In genomic region chr5:114284604-114285397, GRCm38 (mm10) we compare ENCODE assay signal across 16 mouse cellular contexts. TPM values are rescaled to one million over a fixed set of nuclear protein-coding genes. Genes with fewer than 3 reads are reported as not detected.
DNase-seq lines count a peak whose midpoint lies in the region; ATAC-seq lines count a peak whose summit lies in the region.
"Had no signal": no experiment of that assay in that cellular context is flagged by ENCODE, and none has a peak within 500 bp of the region (broad histone marks: within the 10 kb centered on the region; RNA-seq: fewer than 3 reads in every experiment).

No protein-coding gene starts in this region.

- H3K4me3 ChIP-seq in embryonic facial prominence, embryonic 11.5 days (ENCODE audit: low read depth, low read length): no peak overlapping the region
- H3K4me3 ChIP-seq in limb, embryonic 10.5 days: peak overlapping the region; percentile 11; the same call in 1 of the 2 replicates
- no peak overlapping the region for H3K4me3 ChIP-seq in liver, embryonic 11.5 days (ENCODE audit: low read depth, low read length)
- H3K4me3 ChIP-seq: heart, adult 2 months; limb, embryonic 12.5 days had no signal

- H3K9me3 ChIP-seq in embryonic facial prominence, embryonic 11.5 days (replicated peaks; ENCODE audit: control insufficient read depth, low read length): no peaks in the 10 kb centered on the region
- no peaks in the 10 kb centered on the region for H3K9me3 ChIP-seq in limb, embryonic 10.5 days (replicated peaks)
- H3K9me3 ChIP-seq in liver, embryonic 11.5 days (ENCODE audit: control insufficient read depth, low read length): no peaks in the 10 kb centered on the region
- H3K9me3 ChIP-seq: limb, embryonic 12.5 days had no signal

- no peaks in the 10 kb centered on the region for H3K27me3 ChIP-seq in embryonic facial prominence, embryonic 11.5 days (ENCODE audit: control insufficient read depth, insufficient read depth, low read length)
- peaks cover 22% of the 10 kb centered on the region for H3K27me3 ChIP-seq in limb, embryonic 10.5 days (ENCODE audit: low read depth, poor library complexity, severe bottlenecking)
- peaks cover 9% of the 10 kb centered on the region for H3K27me3 ChIP-seq in liver, embryonic 11.5 days (replicated peaks; ENCODE audit: control insufficient read depth, insufficient read depth, low read length)

- 36% methylated on average over 13 of the region's 13 CpGs for WGBS in embryonic facial prominence, embryonic 11.5 days
- 40% methylated on average over 13 of the region's 13 CpGs for WGBS in limb, embryonic 10.5 days
- 77% methylated on average over 13 of the region's 13 CpGs for WGBS in liver, embryonic 11.5 days

- DNase-seq in layer of hippocampus, adult 9-11 months: peak; percentile 24
- no peak for DNase-seq in layer of hippocampus, adult 11-12 months (ENCODE audit: low spot score)
- DNase-seq in Muller cell, postnatal 12 days (ENCODE audit: inconsistent ontology term): peak; percentile 98
- no peak for DNase-seq in embryonic facial prominence, embryonic 11.5 days (ENCODE audit: low spot score)
- no peak for DNase-seq in limb, embryonic 10.5 days (ENCODE audit: low spot score)
- DNase-seq in heart, postnatal 36 days: no peak
- no peak for DNase-seq in adrenal gland, adult 2 months
- no peak for DNase-seq in liver, embryonic 11.5 days (ENCODE audit: low spot score)
- DNase-seq: cerebellum, adult 18-20 months; heart, adult 2 months; heart, postnatal 14 days; kidney, postnatal 36 days; lung, adult 2 months had no signal

- no peak overlapping the region for H3K27ac ChIP-seq in embryonic facial prominence, embryonic 11.5 days (replicated peaks; ENCODE audit: low read depth, low read length)
- H3K27ac ChIP-seq in limb, embryonic 10.5 days: 0 out of 2 replicates have a peak overlapping the region, but pooled peaks have one; percentile 59
- H3K27ac ChIP-seq in liver, embryonic 11.5 days (ENCODE audit: low read depth, low read length): no peak overlapping the region
- H3K27ac ChIP-seq: heart, adult 2 months; limb, embryonic 12.5 days had no signal

- intact Hi-C loops in heart, postnatal 36 days (cut with DNase I): no loop called here

- no peak overlapping the region for H3K9ac ChIP-seq in embryonic facial prominence, embryonic 11.5 days (replicated peaks; ENCODE audit: low read length)
- H3K9ac ChIP-seq in liver, embryonic 11.5 days (ENCODE audit: low read depth, low read length): no peak overlapping the region
- H3K9ac ChIP-seq: limb, embryonic 12.5 days had no signal

- H3K4me1 ChIP-seq in embryonic facial prominence, embryonic 11.5 days (ENCODE audit: control insufficient read depth, insufficient read depth, low read length): no peaks in the 10 kb centered on the region
- H3K4me1 ChIP-seq in limb, embryonic 10.5 days: peaks cover 30% of the 10 kb centered on the region
- peaks cover 4% of the 10 kb centered on the region; the same call in 1 of the 2 replicates for H3K4me1 ChIP-seq in liver, embryonic 11.5 days (replicated peaks; ENCODE audit: control insufficient read depth, insufficient read depth, low read length)

- 0 out of 2 replicates have a peak, but pooled peaks have one; percentile 54 for ATAC-seq in embryonic facial prominence, embryonic 11.5 days (replicated peaks; ENCODE audit: insufficient number of reproducible peaks, low FRiP score, low TSS enrichment, low read depth)
- ATAC-seq in liver, embryonic 11.5 days (replicated peaks; ENCODE audit: low FRiP score): no peak

- H3K4me2 ChIP-seq in embryonic facial prominence, embryonic 11.5 days (ENCODE audit: low read depth, low read length): no peak overlapping the region
- H3K4me2 ChIP-seq in liver, embryonic 11.5 days: no peak overlapping the region
- H3K4me2 ChIP-seq: limb, embryonic 12.5 days had no signal

- no peaks in the 10 kb centered on the region for H3K36me3 ChIP-seq in embryonic facial prominence, embryonic 11.5 days (replicated peaks; ENCODE audit: control insufficient read depth, insufficient read depth, low read depth, low read length)
- no peaks in the 10 kb centered on the region for H3K36me3 ChIP-seq in limb, embryonic 10.5 days
- no peaks in the 10 kb centered on the region for H3K36me3 ChIP-seq in liver, embryonic 11.5 days (ENCODE audit: control insufficient read depth, insufficient read depth, low read length)
- H3K36me3 ChIP-seq: limb, embryonic 12.5 days had no signal

RNA-seq across cellular contexts. Expression of gene Myo1h, which starts 4.2 kb away (rescaled TPM):
- polyA plus RNA-seq in embryonic facial prominence, embryonic 11.5 days (2014; fragmentation: Nextera tagmentation; extraction: Ambion mirVana): 0.38 and 1.2 TPM in 2 replicates
- 1.1 and 1.2 TPM in 2 replicates for polyA plus RNA-seq in limb, embryonic 10.5 days (2016; fragmentation: Nextera tagmentation; extraction: Ambion mirVana)
- total RNA-seq in heart, postnatal 36 days (2021): under 1 TPM in 1 of 2 experiments, not detected in 1; 0.14 TPM
- total RNA-seq in adrenal gland, adult 2 months (2021): under 1 TPM; 0.49 to 0.97 TPM
- 0.22 TPM in 1 of 2 replicates, not detected in the other for polyA plus RNA-seq in adrenal gland, adult 2 months (2012; rRNA removed)
- 0.40 and 0.45 TPM in 2 replicates for polyA plus RNA-seq in liver, embryonic 11.5 days (2014; fragmentation: Nextera tagmentation; extraction: Ambion mirVana)

RNA-seq across cellular contexts. Expression of gene Foxn4, which starts 11.2 kb away (rescaled TPM):
- 0.42 and 1.3 TPM in 2 replicates for polyA plus RNA-seq in embryonic facial prominence, embryonic 11.5 days (2014; fragmentation: Nextera tagmentation; extraction: Ambion mirVana)
- polyA plus RNA-seq in limb, embryonic 10.5 days (2016; fragmentation: Nextera tagmentation; extraction: Ambion mirVana): not detected in 2 replicates
- total RNA-seq in heart, postnatal 36 days (2021): not detected
- total RNA-seq in adrenal gland, adult 2 months (2021): not detected
- not detected in 2 replicates for polyA plus RNA-seq in adrenal gland, adult 2 months (2012; rRNA removed)
- not detected in 2 replicates for polyA plus RNA-seq in liver, embryonic 11.5 days (2014; fragmentation: Nextera tagmentation; extraction: Ambion mirVana)
- total RNA-seq: heart, adult 2 months; heart, postnatal 14 days; megakaryocyte progenitor cell, adult 5-6 weeks had no signal
- polyA plus RNA-seq: intestine, embryonic 14.5 days; limb, embryonic 12.5 days had no signal

Comparison
In these comparisons a context has a peak if more than half of its experiments do, and no peak if none do; other contexts are left out.
1. DNase-seq: peak in layer of hippocampus, adult 9-11 months (single experiment) and Muller cell, postnatal 12 days (single experiment); none in layer of hippocampus, adult 11-12 months (single experiment), embryonic facial prominence, embryonic 11.5 days (single experiment), limb, embryonic 10.5 days (single experiment), heart, postnatal 36 days (0 of 2), adrenal gland, adult 2 months (single experiment) and liver, embryonic 11.5 days (single experiment).